Mouse (Mus musculus) gonadal fat pad, adult 2 months (tissue): ENCODE measurements at regions not wholly inside any gene's neighbourhood (a gene's known extent, or its start where the extent isn't known, plus 50 kb on each side); places are given as distances from the start of the nearest gene placed in this dataset.

Experiments used
- DNase-seq: peaks from one replicate; pipeline ENCODE4 v3.0.0-alpha.2; 2012; ENCODE audit warnings: low read depth

DNA sequence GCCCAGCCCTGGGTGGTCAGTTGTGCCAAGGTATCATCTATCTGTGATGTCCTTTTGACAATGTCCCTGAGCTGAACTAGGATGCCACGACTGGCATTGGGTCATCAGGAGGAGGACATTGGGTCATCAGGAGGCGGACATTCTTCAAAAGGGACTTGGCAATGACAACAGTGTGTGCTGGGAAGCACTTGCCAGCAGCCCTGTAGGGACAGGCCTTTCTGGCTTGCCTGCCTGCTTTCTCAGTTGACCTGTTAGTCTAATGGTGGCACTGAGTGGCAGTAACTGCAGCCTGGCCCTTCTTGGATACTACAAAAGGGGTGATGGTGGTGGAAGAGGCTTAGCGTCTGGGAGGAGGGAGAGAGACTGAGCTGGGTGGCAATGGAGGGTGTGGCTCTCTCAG lies 137.2 kb upstream of the Prox1 start:
- DNase-seq = no peak

DNA sequence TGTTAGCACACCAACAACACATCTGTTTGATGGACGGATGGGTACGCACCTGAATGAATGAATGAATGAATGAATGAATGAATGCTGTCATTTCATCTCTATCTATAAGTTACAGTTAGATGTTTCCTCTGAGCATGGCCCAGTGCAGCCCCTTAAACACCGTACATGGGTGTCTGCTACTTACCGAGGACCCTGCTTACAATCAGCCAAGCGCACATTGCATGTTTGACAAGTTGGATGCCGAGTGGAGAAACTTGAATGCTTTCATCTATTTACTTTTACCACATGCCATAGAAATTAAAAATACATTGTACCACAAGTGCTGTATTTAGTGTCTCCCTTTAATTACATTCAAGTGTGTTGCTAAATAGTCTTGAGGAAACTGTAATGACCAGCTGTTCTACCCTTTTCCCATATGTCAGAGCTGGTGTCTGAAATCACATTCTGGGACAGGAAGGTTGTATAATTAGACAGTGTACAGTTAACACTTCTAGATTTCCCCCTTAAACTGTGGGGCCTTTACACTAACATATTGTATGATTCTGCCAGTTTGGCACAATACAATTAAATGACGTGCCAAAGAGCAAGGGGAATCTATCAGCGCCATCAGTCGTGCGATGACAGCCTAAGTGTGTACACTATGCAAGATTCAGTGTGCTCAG lies 127.3 kb upstream of the Prox1 start:
- DNase-seq = no peak

DNA sequence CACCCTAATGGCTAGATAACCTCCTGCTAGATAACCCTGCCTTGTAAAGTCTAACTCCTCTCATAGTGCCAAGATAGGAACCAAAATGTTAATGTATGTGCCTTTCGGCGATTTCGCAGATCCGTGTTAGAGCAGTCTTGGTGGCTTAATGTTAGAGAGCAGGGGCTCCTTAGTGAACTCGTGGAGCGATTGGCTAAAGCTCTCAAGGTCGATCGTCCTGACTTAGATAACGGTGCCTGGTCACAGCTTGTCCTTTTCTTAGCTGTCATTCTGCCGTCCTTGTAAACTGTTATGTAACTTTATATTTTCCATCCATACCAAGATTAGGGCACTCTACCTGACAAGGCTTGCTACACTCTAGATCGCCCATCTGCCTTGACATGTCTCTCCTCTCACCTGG lies 119.5 kb upstream of the Prox1 start:
- DNase-seq = no peak

DNA sequence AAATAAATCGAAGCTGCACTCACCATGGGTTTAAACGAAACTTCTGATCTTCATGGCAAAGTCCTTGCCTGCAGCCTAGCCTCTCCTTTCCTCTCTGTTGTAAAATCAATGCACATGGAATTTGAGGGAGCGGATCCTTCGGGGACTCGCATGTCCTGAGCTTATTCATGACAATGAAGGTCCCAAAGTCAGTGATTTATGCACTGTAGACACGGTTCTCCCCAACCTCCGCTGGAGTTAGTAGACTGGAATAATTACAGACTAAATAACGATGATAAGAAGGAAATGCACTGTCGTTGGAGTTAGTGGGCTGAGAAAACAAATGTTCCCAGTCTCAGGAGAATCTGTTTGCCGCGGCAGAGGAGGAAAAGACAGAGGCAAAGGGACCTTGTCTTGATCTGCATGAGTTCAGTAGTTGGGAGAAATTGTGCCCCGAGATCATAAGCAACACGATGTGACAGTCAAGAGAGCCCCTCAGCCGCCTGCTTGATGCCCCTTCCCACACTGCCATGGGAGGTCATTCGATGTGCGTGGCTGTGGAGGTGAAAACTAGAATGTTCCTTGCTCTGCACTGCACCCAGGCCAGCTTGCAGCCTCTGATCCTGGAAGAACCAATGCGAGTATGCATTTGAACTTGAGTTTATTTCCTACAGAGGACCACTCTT lies 116.1 kb upstream of the Prox1 start:
- DNase-seq = no peak

DNA sequence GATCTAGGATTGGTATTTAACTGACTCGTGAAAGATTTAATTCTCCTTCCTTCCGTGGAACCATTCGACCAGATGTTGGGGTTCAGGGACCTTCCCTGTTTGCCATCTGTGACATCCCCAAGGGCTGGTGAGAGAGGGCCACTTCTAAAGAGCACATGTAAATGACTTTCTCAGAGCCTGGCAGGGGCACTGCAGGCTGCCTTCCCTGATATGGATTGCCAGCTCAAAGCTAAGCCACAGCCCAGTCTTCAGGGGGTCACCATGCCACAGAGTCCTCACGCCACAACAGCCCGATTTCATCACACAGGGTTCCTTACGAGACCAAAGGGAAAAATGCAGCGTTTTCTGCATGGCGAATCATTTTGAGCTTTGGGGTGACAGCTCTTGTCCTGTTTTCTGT lies 115.1 kb upstream of the Prox1 start:
- no peak for DNase-seq

DNA sequence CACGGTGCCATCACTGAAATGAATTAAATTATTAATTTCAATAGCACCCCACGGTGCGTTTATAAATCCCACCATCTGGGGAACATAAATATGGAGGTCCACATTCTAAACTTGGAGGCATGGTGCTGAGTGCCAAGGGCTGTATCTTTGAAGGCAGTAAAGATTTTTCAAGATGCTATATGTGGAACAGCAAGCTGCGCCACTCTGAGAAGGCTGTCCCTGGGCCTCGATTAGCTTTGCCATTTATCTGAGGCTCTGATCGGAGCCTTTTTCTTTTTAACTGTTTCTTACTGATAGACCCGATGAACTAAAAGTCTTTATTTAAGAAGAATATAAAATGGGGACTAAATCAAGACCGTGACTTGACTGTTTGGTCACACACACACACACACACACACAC lies 114.5 kb upstream of the Prox1 start:
- DNase-seq = no peak

DNA sequence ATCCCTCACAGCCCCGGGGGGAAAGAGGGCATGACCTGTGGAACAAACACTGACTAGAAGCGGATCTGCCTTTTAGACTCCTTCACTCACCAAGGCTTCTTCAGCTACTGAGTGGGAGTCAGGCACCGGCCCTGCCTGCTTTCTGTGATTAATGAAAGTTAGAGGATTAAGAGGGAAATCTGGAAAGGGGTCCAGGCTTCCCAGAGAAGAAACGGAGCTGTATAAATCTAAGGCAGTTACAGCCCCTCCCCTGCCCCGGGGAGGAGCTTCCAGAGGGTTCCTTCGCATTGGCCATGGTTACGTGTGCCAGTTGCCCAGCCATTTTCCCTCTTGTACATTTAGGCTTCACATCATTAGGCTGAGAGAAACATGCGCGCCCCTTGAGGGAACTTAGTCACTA lies 113.6 kb upstream of the Prox1 start:
- DNase-seq = no peak

DNA sequence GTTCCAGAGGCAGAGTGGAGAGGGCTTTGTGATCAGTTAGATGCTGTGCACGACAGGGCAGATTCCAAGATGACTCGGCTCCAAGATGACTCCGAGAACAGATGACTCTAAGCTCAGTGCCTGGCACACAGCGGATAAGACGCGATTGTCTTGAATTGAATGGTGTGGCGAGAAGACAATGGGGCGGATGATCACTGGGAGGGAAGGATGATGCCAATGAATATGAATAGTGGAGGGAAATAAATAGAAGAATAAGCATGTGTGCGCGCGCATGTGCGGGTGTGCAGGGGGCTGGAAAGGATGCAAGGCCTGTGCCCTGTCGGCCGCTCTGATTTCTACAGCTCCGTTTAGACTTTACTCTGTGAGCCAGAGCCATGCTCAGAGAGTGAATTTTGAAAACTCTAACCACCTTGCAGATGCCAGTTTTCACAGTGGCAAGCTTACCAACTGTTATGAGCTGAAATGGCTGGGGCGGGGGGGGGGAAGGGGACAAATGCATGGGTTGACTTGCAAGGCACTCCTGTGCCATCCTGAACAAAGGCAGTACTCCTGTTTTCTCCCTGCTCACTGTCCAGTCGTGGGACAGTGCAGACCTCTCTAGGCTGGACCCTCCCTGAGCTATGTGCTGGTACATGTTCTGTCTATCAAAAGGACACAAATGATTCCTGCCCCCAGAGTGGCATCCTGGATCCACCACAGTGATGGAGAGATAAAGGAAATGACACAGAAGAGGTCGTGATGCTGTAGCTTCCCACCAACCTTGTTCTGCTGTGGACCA lies 109.8 kb upstream of the Prox1 start:
- DNase-seq = no peak

DNA sequence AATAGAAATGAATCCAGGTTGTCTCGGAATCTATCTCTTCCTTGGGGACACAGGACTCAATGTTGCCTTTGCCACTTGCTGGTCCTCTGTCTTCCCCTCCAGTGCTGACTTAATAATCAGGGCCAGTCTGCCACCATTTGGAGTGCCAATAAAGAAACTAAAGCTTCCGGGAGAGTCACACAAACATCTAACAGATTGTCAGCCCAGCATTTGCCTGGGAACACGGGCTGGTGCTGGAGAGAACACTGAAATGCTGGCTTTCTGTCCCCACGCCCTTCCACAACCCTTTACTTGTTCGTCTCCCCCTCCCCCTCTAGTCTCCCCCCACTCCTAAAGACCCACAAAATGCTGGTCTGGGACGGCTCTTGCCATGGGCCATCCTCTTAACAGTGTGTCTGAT lies 104.4 kb upstream of the Prox1 start:
- no peak for DNase-seq

DNA sequence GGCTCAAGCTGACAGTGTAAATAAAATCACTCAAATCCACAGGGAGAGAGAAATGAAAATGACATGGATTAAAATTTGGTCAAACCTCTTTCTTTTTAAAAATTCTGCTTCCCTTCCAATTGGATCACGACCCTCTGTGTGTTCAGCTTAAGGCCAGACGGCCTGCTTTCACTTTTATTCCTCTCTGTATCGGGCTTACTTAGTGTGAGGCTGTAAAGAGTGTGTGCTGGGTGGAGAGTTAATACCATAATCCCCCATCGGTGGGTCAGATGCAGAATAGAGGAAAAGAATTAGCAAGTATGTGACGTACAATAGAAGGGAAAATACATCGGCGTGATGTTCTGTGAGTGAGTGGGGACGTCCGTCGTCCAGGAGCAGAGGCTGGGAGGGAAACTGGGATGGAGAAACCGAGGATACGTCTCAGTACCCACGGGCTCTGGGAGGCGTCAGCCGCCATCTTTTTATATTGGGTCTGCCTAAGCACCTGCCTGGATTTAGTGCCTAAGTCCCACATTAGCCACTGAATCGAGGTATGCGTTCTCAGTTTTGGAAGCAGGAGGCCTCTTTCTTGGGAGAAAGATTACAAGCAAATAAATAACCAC lies 100.4 kb upstream of the Prox1 start:
- DNase-seq = no peak

DNA sequence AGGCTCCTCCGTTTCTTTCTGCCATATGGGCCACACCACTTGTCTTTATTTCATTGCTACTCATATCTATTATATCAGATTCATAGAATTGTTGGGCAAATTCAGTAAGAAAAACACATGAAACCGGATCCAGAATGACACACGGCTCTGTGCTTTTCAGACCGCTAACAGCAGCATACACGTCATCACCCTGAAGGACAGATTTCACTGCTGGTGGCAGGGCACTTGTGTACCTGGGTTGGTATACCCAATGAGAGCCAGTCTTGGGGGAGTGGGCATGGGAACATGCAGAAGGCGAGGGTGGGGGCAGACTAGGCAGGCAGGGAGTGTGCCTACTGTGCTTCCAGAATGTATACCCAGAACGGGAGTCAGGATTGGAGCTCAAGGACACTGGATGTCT lies 98.7 kb upstream of the Prox1 start:
- no peak for DNase-seq

DNA sequence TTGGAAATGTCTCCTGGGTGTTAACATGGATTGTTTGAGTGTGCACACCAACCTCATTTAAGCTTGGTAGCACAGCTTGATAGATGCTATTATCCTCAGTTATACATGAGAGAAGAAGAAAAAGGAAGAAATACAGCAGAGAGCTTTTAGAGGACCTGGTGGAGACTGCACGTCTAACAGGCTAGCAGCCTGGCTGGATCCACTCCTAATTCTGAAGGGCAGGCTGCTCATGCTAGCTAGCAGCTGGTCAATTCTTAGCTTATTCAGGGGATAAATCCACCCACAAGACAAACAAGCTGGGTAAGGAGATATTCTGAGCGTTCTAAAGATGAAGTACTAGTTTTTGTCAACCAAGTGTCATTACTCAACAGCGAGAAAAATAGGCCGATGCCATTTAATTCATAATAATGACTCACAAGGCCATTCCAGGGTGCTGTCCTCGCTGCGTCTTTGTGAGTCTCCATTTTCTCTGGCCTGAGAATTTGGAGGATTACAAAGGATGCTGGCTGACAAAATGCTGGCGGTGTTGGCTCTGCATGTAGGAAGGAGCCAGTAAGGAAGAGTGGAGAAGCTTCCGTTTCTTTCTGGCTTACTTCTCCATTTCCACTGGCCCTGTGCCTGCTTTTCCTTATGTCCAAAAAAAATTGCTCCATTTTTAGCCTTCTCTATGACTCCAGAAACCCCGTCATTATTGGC lies 94.7 kb upstream of the Prox1 start:
- DNase-seq = no peak

DNA sequence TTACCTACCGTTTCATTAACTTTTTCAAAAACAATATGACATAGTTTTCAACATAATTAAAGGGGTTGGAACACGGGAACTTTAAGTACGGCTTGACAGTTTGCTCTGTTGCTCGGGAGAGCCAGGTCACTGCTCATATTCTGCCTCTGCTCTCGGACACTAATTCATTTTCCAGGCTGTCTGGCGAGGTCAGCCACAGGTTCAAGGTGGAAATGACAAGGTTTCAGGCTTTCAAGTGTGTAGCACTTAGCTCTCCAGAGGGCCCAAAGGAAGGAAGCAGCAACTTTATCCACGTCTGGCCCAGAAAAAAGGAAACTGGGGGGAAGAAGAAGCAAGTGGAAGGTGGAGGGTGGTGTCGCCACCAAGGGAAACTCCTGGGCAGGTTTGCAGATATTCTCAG lies 94.0 kb upstream of the Prox1 start:
- DNase-seq = no peak

DNA sequence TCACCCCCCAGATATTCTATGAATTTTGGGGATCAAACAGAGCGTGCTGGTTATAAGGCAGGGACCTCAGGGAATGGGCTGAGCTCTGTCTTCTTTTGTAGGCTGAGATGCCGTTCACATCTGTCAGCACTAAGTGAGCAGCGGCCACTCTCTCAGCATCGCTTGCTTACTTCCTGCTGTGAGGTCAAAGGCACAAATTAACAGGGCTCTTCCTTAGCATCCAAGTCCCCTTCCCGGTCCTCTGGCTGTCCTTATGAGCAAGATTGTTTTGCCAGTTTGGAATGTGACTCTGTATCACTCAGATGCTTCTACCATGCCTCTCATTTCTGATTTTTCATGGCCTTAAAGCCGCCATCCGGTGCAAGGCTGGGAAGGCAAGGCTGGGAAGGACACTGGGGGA lies 93.1 kb upstream of the Prox1 start:
- DNase-seq = no peak

DNA sequence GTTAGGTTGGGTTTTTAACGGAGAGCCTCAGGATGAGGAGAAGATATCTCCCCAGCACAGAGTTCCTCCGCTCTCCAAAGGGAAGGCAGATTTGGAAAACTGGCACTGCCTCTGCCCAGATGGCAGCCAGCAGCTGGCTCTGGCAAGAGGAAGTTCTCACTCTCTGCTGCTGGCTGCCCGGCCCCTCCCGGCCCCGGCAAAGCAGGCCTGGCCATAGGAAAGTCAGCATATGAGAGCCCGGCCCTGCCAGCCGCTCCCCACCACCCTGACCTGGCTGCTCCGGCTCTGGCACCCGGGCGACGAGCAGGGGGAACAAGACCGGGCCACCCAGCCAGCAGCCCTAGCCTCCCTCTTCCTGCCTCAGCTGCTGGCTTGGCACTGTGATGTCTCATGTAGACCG lies 89.1 kb upstream of the Prox1 start:
- DNase-seq = no peak

DNA sequence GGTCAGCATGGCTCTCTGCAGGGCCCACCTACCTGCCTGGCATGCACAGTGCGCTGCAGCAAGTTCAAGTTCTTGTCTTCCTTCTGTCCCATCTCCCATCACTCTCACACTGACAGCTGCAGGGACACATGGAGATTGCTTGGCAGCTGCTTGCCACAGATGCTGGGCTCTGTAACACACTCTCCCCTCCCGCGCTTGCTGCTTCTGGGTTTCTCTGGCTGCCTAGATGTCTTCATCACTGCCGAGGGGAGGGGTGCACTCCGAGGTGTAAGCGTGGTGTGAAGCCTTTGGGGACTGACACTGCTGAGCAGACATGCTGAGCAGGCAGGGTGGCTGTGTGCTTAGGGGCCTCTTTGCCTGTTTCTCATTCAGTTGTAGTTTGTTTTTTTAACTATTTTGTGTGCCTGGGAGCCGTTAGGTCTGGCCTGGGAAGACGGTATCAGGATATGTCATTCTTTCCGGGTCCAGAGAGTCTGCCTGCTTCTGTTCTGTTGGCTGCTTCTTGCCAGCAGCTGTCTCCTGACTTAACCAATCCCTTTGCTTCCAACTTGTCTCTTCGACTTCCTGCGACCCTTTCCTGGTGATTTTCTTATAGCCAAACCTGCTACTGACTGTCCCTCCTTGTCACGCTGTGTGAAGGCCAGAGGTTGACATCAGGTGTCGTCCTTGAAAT lies 80.2 kb upstream of the Prox1 start:
- DNase-seq = no peak

DNA sequence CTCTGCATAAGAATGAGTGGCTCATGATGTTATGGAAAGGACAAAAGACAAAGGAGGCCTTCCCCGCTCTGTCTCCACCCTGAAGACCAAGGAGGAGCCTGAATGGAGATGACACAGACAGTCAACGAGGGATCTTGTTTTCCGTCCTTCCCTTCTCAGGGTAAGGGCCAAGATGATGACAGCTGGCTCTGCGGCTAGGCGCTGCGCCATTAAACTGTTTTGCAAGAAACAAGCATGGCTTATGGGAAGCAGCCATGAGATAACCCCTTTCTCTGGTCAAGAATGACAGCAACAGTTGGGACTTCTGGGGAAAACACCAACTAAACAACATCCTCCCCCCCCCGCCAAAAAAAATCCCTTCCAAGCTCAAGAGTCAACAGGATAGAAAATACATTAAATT lies 72.0 kb upstream of the Prox1 start:
- no peak for DNase-seq

DNA sequence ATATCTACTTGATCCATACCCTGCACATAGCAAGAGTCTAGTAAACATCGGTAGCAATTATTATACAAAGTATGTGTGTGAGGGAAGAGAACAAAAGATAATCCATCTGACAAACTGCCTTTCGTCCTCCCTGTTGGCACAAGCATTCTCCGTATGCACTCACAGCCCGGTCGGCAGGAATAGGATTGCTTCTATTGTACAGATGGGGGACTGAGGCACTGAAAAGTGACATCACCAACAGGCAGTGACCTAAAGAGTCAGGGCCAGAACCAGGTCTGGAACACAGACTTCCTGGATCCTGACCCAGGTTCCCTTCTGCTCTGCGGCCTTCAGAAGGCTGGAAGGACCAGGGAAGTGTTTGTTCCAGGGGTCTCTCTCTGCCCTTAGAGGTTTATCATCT lies 69.3 kb upstream of the Prox1 start:
- no peak for DNase-seq

DNA sequence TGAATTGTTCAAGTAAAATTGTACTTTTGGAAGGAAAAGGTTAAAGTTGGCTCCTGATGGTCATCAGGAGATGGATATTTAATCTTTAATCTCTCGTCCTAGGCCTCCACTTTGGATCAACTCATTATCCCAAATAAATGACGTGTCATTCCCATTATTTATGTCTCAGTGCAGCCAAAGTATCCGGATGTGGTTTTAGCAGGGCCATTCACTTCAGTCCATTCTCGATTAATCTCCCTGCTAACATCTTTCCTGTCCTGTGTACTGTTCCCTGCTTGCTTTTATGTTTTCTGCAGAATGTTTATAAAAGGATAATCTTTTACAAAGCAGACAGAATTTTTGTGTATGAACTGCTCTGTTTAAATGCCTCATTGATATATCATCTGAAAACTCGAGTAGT lies 60.4 kb upstream of the Prox1 start:
- DNase-seq = no peak

DNA sequence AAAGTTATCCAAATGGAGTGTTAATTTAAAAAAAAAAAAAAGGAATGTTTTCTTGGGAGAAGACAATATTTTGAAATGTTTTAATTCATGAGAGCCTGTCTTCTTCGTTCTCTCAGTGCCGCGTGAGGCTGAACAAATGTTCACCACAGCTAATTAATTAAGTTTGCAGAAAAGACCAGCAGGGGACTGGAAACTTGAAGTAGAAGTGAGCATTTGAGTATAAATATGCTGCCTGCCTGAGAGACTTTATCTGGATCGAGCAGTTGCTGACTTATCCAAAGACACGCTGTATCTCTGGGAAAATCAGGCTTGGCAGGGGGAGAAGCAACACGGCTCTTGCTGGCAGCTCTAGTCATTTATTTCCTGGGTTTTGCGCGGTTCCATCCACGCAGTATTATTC lies 49.9 kb upstream of the Prox1 start:
- DNase-seq = no peak
